Mouse (Mus musculus): Measurements from ENCODE around the gene Fat1.

Gene Fat1

DNA sequence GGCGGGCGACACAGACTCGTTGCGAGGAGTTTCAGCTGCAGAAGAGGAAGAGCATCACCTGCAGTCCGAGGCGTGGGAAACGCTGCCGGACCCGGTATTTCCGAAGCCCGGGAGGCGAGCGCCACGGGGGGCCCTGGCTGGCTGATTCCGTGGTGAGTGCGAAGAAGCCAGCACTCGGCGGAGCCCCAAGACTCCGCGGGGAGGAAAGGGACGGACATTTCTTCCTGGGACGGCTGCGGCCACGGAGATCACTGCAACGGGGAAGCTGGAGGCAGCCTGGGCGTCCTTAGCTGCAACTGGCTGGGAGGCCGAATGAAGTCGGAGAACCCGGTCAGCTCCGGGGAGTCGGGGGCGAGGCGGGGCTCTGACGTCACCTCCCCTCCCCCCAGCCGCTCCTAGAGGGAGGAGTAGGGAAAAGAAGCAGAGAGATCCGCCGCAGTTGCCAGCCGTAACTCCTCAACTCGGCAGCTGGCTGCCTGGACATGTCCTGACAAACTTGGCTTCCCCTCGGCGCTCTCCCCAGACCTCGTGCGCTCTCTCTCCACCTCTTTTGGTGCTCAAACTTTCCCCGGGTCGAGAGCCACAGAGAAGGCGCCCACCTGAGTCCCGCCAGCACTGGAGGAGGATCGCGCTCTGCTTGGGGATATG lies at the start of gene Fat1:
Fat1 (plus strand) TSS at position 598 of the 648 bp plus-strand sequence.
- DNase-seq = peak; percentile 91

DNA sequence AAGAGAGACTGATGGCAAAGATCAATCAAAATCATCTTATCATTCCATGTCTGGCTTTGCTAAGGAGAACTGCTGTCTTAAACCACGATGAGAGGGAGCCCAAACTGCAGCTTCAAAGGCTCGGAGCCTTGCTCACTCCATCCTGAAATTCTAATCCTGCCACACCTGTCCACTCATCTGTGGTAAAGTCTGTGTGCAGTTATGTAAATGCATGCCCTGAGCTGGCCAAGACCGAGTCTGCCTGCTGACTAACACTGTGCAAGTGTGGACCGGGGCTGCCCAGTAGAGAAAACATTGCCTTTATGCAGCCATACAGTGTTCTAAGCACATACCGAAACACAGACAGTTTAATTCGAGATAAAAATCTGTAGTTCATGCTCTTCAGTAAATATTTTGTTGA lies 40.6 kb upstream of the Fat1 start:
- no peak for DNase-seq

DNA sequence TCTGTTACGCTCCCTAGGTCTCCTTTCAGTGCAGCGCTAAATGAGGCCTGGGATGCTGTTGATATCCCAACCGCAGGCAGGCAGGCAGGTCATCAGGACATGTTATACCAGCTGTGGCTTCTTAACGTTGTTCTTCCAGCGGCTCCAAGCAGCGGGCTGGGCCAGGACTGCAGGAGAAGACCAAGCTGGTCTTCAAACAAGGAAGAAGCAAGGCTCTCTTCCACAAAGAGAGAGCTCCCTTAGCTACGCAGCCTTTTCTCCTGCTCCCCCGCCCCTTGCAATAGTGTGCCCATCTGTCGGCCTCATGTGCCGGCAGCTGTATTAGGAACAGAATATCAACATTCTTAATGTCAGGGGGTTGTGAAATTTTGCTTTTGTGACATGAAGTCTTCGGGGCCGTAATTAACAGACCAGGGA lies 35.7 kb upstream of the Fat1 start:
- DNase-seq = no peak

DNA sequence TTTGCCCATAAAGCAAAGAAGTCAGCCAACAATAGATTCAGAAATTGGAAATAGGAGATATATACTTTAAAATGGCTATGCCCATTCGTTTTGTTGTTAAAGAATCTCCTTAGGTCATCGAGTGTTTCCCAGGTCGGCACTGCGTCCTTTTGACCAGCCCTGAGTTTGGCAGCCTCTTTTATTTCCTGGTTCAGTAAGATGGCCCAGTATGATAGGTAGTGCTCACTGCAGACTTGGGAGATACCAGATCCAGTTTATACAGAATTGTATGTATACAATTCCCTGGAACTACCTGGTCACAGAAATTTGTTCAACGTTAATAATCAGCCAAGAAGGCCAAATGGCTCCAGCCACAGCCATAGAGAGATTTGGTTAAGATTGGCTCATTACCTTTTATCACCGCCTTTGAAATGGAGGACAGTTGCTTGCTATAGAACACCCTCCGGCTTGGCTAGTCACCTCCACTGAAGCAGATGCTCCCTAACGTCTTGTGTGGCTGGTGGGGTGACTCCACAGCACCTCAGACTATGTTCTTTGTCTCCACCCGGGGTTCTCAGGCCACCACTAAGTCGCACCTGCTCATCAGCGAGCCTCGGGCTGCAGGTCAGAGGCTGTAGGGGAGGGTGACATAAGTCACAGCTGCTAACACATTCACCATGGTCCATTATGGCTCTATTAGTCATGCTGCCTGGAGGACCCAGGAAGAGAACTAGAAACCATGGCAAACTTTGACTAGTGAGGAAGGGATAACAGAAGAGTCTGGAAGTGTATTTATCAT lies 23.9 kb upstream of the Fat1 start:
- DNase-seq = no peak

DNA sequence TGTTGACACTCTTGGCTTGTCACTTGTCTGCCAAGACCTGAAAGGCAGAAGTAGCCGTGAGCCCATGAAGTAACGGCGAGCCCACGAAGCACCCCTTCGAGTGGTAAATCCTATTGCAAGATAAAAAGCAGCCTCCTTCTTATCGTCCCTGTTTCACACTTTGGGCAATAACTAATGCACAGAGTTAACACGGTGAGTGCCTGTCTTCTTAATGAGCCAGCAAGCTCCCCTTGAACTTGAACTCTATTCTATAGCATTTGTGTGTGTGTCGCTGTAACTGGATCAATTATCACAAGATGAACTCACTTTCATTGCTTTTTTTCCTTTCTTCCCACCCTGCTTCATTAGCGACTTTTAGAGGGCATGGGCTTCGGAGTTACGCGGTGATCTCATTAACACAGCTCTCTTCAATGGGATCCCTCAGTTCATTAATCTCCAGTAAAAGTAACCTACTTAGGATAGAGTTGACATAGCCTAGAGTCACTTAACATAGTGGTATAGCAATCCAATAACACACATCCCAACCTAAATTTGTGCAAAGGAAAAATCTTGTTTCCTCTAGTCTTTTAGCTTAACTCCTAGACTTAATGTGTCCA lies 15.7 kb upstream of the Fat1 start:
- no peak for DNase-seq

DNA sequence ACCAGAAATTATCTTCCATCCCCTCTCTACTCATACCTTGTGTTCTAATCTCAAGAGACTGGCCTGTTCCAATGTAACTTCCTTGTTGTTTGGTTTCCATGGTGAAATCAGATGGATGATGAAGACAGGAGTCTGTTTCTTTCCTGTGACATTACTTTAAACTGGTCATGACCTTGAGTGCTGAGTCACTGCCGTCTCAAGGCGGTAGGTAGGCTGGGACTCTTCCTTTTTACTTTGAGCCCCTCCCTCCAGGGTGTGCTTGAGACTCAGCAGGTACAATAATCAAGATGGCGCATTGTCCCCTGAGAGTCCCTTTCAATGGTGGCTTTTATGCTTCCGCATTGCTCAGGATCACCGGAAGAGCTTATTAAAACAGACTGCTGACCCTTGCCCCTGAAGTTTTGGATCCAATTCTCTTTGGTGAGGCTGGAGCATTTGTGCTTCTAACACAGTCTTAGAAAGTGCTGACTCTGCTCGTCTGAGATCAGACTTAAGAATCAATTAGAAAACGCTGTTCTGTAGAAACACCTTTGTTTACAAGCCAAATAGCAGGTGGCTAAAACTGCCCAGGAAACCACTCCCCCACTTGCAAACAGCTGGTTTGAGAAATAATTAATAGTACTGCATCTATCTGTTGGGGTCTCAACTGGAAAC lies 14.7 kb upstream of the Fat1 start:
- DNase-seq = no peak

DNA sequence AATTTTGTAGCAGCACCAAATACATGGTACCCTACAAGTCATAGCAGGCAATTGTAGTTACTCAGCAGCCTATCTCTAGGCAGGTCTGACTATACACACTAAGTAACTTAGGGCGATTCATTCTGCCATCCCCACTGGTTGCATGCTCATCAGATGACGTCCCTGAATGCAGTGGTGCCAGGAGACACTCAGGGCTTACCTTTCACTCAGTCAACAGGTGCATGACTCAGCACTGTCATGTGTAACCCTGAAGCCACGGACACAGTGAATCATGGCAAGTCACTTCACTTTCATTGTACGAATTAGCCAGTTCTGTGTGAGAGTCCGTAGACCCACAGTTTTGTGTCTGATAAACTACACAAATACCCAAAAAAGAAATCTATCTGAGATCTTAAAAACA lies 10.3 kb upstream of the Fat1 start:
- DNase-seq = no peak

DNA sequence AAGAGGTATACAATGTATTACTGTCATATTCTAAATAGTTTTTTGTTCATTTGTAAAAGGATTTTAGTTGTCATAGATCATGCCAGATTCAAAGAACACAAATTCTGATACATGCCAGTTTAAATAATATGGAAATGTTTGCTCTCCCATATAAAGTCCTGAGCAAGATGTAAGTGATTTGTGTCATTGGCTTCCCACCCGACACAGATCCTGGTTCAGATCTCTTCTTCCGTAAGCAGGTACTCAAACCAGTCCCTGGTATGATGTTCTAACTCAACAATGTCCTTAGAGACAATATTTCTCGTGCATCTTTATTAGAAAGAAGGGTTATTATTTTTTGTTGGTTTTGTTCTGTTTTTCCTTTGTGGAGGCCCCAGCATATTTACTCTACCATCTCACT lies 5.2 kb upstream of the Fat1 start:
- no peak for DNase-seq

DNA sequence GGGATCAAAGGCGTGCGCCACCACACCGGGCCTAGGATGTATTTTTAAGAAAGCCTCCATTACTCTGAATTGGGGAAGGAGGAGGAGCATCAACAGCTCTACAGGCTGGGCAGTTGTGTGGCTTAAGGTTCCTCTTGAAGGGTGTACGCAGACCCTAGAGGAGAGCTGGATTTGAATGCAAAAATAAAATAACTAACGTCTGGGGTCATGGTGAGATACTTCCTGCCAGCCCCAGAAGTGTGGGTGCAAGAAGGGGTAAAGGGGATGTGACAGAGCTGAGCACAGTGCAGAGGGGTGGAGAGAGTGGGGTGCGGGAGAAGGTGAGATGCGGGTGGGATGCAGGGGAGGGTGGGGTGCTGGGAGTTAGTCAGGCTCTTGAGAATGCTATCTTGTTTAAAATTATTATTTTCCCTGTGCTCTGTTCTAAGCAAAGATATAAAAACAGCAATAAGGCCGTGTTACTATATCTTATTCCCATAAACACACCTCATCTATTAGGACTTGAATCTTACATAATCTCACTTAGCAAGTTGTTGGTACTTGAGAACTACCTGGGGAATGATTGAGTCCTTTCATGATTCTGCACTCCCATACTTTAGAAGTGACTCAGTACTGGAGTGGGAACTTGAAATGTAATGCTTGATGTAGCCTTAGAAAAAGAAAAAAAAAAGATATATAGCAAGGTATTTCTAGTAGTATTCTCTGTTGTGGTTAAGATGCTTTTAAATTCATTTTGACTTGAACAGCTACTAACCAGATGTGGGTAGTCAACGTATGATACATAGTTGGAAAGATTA lies 2.5 kb upstream of the Fat1 start:
- DNase-seq = peak; percentile 23

DNA sequence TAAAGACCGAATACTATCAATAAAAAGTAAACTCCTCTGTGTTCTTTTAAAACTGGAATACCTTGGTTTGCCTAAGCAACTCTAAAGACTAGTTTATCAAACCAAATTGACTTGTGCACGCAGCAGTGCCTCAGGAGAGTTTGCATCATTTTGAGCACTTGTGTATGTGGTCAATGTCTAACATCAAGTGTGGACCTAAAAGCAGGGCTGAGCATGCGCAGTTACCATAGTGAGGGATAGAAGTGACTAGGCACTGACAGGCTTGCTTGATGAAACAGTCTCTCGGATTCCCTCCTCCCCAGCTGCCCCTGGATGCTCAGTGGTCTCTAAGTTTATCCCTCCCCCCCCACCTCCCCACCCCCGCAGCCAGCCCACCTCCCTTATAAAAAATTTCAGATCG lies 1.8 kb upstream of the Fat1 start:
- peak; percentile 24 for DNase-seq

DNA sequence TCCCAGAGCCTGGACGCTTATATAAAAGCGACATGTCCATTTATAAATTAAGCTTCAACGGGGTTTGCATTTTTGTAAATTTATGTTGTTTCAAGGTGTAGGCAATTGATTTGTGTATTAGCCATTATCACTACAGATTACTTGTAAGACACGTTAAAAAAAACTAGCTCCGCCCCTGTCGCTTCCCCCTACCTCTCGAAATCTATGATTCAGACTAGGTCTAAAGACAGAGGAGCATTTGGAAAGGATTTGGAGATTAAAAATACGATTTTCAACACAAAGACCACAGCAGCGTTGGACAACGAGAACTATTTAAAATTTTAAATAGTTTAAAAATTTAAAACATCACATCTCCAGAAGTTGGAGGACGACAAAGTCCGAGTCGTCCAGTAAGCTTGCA lies 831 bp upstream of the Fat1 start:
- DNase-seq = peak; percentile 12

DNA sequence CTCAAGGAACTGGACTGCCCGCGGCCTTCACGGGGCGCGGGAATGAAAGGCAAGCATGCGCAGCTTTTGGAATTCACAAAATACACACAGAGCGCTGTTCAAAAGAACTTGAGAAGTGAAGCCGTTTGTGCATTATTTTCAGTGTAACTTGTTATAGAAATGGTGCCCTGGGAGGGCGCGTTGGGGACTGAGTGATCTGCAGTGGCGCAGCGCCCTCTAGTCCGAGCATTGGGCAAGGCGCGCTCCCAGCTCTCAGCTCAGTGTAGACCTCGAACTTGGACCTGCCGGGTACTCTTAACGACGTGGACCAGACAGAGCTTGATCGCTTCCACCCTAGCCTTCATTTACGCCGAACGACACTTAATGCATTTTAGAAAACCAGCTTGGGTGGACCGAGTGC lies 494 bp downstream of the Fat1 start:
- peak; percentile 94 for DNase-seq

DNA sequence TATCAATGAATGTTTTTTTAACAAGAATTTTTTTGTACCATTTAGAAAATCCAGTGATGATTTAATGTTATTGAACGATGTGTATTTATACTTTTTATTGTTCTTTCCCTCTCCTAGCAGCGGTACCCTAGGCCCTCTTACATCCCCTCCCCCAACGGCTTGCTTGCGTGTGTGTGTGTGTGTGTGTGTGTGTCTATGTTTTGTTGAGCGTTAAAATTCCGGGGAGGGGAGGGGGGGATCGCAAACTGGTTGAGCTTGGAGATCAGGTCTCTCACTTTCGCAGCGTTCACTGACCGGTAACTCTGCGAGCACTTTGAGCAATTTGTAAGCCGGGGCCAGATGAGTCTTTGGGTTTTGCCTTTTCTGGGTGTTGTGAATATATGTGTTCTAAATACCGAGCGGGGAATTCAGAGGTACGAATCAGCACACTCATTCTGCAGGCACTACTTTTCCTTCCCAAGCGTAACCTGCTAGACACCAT lies 1.3 kb downstream of the Fat1 start:
- DNase-seq = no peak

DNA sequence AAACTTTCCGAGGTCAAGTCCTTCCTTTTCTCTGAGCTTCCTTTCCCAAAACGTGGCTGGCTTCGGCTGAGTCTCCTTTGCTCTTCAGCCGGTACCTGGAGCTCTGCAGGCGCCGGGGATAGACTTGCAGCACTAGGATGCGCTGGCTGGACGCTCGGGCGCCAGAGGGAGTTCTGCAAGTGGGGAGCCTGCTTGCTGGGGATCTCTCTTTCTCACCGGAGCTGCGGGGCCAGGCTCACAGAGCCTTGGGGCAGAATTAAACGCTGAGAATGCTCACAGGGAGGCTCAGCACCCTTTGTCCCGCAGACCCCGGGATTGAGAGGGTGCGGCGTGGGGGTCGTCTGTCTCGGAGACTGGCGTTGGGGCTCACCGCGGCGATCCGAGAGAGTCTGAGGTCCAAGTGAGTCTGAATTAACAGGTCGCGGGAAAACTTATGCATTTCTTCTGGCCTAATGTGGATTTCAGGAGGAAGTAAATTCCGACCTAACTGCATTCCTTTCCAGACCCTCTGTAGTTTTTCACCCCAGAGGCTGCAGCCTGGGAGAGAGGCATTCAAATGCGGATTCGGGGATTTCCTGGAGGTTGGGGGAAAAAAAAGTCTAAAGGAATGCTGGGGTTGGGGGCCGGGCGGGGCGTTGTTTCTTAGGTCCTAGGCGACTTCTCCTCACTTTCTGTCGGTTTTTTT lies 2.0 kb downstream of the Fat1 start:
- DNase-seq = peak; percentile 65

DNA sequence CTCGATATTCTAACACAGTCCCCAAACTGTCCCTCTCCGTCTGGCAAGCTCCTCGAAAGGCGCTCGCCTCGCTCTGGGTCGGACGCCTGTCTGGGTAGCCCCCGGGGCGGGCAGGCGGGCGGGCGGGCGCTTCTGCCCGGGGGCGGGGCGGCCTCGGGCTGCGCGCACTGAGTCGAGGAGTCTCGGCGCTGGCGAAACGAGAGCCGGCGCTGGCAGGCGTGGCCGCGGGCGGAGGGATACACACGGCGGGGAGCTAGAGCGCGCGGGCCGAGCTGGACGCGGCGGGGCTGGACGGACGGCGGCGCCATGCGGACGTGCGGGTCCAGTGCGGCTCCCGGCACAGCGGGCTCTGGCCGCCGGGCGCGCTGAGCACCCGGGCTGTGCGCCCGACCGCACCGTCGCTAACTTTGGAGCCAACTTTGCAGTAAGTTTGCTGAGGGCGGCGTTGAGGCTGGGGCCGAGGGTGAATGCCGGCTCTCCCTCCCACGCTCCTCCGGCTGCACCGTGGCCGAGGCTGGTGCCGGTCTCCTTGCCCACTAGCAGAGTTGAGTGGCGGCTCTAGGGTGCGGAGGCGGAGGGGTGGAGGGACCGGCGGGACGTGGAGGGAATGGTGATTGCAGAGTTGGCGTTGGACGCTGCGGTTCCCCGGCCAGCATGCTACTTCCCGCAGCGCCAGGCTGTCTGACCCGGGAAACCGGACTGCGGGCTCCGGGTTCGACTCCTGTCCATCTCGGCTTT lies 2.8 kb downstream of the Fat1 start:
- DNase-seq = peak; percentile 91

DNA sequence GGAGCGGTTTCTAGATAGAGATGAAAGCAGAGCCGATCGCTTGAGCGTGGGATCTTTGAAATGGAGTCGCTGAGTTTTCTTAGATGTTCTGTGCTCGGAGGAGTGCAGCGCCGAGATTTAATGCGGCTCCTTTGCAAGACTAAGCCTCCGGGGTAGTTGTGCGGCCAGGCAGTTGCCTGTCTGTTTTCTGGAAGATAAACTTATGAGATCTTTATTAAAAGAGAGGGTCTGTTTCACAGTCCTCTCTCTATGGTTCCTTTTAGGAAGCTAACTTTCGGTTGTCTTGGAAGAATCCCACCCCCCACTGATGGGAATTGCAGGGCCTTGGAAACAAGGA lies 3.4 kb downstream of the Fat1 start:
- DNase-seq = no peak

DNA sequence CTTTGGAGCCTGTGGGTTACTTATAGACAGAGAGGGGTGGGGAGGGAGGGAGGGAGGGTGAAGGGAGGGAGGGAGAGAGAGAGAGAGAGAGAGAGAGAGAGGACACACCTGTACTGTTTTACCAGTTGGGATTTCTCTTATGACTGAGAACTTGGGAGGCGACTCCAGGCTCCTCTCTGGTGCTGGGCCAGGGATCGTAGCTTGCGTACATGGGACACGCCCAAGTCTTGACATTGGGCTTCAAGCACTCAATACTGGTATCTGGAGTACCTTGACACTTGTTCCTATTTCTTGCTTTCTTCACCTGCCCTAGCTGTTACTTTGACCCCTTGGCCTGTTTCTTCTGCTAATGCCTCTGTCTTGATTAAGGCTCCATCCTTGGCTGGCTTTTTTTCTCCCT lies 10.3 kb downstream of the Fat1 start:
- peak; percentile 15 for DNase-seq

DNA sequence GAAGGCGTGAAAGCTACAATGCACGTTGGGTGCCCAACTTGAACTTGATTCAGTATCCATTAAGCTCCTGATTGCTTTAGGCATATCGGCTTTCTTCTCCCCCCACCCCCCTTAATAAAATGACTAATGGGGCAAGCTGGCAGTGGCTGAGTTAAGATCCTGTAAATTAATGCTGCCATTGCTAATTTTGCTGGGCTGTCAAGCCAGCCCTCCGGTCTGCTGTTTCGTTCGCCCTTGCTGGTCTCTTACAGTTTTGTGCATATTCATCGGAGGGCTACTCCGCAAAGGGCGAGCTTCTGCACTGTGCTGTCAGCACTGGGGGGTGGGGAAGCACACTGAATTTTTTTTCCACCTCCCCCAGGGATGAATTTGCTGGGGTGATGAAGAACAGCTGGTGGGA lies 13.3 kb downstream of the Fat1 start:
- DNase-seq = no peak

DNA sequence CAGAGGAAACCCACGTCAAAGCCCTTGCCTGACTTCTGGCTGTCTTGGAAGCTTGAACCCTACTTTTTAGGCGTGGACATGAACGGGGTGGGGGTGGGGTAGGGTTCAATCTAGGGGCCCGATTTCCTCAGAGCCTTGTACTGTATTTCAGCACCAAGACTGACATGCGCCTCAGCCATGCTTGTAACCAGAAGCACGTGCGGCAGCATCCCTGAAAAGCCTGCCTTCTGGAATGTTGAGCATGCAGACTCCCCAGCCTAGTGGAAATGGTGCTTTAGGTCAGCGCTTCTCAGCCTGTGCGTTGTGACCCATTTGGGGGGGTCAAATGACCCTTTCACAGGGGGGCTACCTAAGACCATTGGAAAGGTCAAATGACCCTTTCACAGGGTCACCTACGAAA lies 25.2 kb downstream of the Fat1 start:
- no peak for DNase-seq

DNA sequence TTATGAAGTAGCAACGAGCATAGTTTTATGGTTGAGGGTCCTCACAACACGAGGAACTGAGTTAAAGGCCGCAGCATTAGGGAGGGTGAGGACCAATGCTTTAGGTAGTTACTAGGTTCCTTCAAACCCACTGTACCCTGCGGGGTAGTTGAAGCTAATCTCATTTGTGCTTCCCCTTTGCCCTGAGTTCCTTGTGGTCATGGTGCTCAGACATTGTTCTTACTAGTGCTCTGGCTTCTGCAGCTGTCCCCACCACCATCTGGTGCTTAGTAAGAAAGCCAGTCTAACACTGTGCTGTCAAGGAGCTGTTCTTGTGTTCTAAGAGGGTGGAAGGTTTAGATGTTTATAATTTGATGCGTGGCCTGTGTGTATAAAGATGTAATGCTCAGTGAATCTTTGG lies 25.7 kb downstream of the Fat1 start:
- no peak for DNase-seq

DNA sequence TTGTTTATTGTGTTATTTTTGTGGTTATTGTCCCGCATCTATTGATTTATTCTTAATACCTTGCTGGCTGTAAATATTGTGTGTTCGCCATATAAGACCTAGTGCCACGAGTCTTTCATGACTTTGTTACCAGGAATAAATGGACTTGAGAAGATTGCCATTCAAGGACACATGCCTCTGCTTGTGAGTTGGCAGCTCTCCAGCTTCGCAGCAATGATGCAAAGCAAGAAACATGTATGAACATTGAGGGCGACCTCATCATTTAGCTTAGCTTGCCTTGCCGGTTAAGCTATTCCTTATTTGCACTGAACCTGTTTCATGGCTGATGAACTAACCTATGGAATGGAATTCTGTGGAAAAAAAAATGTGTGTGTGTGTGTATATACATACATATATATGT lies 26.2 kb downstream of the Fat1 start:
- no peak for DNase-seq
